Mouse (Mus musculus) spleen, adult 12 weeks (tissue): ENCODE results near the gene Cfap43.

ENCODE experiments used
- DNase-seq: peaks from one replicate; pipeline ENCODE4 v3.0.0; 2022; ENCODE audit warnings: low spot score

Gene Cfap43

DNA sequence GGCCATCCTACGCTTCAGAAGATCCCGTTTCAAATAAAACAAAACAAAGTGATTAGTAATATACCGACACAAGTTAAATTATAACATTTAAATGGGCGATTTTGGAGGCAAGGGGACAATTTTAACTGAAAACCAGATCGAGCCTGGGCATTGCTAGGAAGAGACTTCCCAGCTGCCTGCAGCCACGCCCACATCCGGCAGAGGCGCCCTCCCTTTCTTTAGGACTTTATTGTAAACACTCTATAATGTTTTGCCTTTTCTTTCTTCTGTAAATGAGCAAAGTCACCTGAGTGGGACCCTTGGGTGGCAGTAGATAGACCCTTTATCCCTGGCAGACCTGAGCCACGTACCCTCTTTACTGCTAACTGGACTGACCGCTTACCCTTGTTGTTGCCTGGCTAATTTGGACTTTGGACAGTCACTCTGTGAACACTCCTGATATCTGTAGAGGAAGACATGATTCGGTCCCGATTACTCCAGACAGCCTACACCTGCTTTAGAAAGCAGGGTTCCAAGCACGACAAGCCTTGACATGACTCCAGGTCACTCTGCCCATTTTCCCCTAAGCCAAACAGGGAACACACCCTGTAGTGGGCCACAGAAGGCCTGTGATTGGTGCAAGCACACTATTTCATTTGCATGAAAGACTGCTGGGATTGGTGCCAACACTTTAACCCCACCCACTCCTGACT lies 213.9 kb downstream of the Cfap43 start:
- DNase-seq: no peak

- no peak for DNase-seq
These were observed 218.6 kb downstream of the Cfap43 start for GRCm38 (mm10) chr19:47700509-47700908.

DNA sequence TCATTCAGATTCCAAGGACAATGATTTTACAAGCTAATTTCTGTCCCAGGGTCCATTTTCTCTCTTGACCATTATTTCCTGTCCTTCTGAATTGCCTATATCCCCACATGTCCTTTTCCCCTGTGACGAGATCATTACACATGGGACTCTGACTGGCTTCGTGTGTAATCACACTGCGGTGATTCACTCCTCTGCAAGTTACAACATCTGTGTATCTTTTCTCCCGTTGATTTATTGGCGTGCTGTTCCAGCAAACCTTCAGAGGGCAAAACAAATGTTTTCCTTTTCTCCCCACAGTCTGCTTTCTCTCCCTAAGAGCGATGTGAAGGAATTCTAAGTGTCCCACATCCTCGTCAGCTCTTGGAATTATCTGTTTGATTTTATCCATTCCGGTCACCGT lies 219.3 kb downstream of the Cfap43 start:
- no peak for DNase-seq

DNA sequence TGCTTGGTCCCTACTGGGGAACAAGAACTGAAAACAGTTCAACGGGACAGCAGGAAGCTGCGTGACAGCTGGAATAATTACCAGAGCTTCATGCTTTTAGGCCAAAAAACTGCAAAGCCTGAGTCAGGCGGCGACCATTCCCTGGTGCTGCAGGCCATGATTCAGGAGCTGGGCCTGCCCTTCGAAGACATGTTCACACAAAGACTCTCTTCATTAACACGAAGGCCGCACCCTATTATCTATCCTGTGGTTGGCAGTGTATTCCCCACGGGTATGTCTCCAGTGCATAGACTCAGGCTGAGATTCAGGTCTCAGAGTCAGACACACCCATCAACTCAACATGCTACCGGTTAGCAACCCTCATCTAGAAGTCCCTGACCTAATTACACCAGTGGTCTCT lies 220.8 kb downstream of the Cfap43 start:
- DNase-seq: no peak

DNA sequence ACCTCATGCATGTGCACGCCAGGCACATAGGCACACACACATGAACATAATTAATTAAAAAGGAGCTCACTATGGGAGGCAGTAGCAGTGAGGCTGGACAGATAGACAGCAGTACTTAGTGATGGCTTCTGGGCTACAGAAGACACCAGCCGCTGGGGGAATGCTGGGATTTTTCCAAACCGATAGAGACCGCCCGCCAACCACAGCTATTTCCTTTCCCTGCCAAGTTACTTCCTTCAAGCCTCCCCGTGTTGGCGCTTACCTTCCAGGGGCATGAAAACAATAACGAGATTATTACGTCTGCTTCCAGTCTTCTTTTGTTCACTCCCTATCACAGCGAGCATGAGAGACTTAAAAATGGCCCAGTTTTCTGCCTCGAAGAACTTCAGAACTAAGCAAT lies 222.0 kb downstream of the Cfap43 start:
- no peak for DNase-seq

DNA sequence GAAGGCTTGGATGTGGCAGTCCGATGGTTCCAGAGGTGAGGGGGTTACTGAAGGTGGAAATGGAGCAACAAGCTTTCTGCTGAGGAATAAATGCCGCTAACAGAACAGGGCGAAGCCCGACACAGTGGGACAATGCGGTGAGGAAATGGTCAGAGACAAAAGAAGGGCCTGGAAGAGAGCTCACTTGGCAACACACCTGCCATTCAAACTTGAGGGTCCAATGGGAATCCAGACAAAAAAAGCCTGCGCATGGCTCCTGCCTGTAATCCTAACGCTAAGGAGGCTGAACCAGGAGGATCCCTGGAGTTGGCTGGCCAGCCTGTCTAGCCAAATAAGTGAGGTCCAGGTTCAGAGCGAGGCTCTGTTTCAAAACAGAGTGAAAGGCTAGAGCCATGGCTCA lies 222.7 kb downstream of the Cfap43 start:
- no peak for DNase-seq

- no peak for DNase-seq
These were observed 223.4 kb downstream of the Cfap43 start for GRCm38 (mm10) chr19:47695725-47696124.

DNA sequence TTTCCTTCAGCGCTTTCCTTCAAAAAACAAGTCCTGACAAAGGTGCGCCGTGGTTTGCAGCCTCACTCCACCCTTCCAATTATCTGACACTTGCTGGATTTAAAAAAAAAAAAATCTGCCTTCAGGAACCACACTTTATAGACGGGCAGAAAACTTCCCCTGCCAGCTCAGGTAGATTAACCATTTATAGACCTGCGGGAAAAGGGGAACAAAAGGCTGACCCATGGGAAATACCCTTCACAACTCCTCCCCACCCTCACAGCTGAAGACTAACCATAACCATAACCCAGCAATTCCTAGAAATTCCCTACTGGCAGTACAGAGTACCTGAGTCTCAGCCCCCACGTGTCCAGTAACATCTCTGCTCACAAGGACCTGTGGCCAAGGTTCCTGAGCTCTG lies 227.1 kb downstream of the Cfap43 start, which contains the start of gene Col17a1:
Gene Col17a1 (minus strand): TSS at position 101 of the 400 bp plus-strand sequence.
- DNase-seq: no peak

DNA sequence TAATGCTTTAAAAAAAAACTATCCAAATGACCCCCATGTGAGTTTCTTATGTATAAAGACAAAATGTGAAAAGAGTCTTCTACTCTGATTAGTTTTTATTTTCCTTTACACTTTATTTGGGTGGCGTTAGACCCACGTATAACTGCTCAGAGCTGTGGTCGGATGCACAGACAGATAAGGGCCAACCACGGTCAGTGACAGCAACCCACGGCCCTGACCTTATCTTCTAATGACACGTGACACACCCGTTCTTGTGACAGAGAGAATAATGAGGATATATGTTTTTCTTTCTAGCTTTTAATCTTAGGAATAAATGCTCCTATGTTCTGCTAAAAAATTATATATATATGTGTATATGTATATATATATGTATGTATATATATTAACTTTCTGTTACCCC lies 229.5 kb downstream of the Cfap43 start:
- DNase-seq: no peak
